ENCODE assay signal across 19 mouse cellular contexts in the genomic region with DNA sequence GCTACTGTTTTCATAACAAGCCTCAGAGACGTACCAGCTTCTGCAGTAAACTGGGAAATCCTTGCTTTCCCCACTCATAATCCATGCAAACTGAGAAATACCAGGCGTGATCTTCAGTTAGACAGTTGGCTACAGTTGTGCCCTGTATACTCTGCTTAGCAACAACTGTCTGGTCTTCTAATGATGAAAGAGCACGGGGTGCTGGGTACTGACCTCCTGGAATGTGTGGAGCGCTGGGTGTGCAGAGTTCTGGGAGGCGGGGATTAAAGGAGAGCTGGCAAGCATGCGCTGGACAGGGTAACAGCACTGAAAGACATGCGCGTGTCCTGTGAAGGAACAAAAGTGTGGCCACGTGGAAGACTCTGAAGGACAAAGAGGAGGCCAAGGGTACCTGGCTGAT. TPM values are rescaled to one million over a fixed set of nuclear protein-coding genes. Genes with fewer than 3 reads are reported as not detected.
DNase-seq lines count a peak whose midpoint lies in the region; ATAC-seq lines count a peak whose summit lies in the region.
"Had no signal": no experiment of that assay in that cellular context is flagged by ENCODE, and none has a peak within 500 bp of the region (broad histone marks: within the 10 kb centered on the region; RNA-seq: fewer than 3 reads in every experiment).

No protein-coding gene starts in this region.

- intact Hi-C loops in heart, postnatal 10 days (cut with DNase I), result no loop called here

- no peak overlapping the region for H3K9ac ChIP-seq in limb, embryonic 13.5 days
- no peak overlapping the region for H3K9ac ChIP-seq in embryonic facial prominence, embryonic 14.5 days (ENCODE audit: low read depth, low read length)
- H3K9ac ChIP-seq: forebrain, embryonic 13.5 days; hindbrain, embryonic 13.5 days; liver, embryonic 12.5 days had no signal

- H3K4me3 ChIP-seq in limb, embryonic 13.5 days, result no peak overlapping the region
- no peak overlapping the region for H3K4me3 ChIP-seq in limb, embryonic 10.5 days
- no peak overlapping the region for H3K4me3 ChIP-seq in embryonic facial prominence, embryonic 14.5 days (ENCODE audit: low read depth, low read length)
- H3K4me3 ChIP-seq: forebrain, embryonic 13.5 days; hindbrain, embryonic 13.5 days; liver, embryonic 12.5 days; myocyte had no signal

- ATAC-seq in limb, embryonic 13.5 days (ENCODE audit: low FRiP score, low read depth), result peak; percentile 84
- ATAC-seq in embryonic facial prominence, embryonic 14.5 days (ENCODE audit: low read depth), result peak; percentile 71; the same call in 1 of the 2 replicates
- ATAC-seq: forebrain, embryonic 13.5 days; intestine, embryonic 16.5 days; liver, embryonic 12.5 days; lung, postnatal 0 days had no signal

- 69% methylated on average over 9 of the region's 9 CpGs for WGBS in limb, embryonic 13.5 days
- WGBS in limb, embryonic 10.5 days, result 78% methylated on average over 9 of the region's 9 CpGs
- 66% methylated on average over 9 of the region's 9 CpGs for WGBS in embryonic facial prominence, embryonic 14.5 days

- no peaks in the 10 kb centered on the region for H3K9me3 ChIP-seq in limb, embryonic 13.5 days
- H3K9me3 ChIP-seq in limb, embryonic 10.5 days (replicated peaks), result no peaks in the 10 kb centered on the region
- H3K9me3 ChIP-seq in embryonic facial prominence, embryonic 14.5 days (ENCODE audit: control insufficient read depth, low read length), result no peaks in the 10 kb centered on the region
- H3K9me3 ChIP-seq: forebrain, embryonic 13.5 days; hindbrain, embryonic 13.5 days; liver, embryonic 12.5 days had no signal

- no peak overlapping the region for H3K4me2 ChIP-seq in limb, embryonic 13.5 days (replicated peaks)
- no peak overlapping the region for H3K4me2 ChIP-seq in embryonic facial prominence, embryonic 14.5 days (ENCODE audit: low read depth, low read length)
- H3K4me2 ChIP-seq: forebrain, embryonic 13.5 days; hindbrain, embryonic 13.5 days; liver, embryonic 12.5 days had no signal

- peak; percentile 36 for DNase-seq in gastrocnemius, postnatal 25 days
- DNase-seq in gastrocnemius, postnatal 4 days (ENCODE audit: low spot score in 2 of 2), result no peak
- no peak for DNase-seq in limb, embryonic 10.5 days (ENCODE audit: low spot score)
- peak; percentile 53 for DNase-seq in embryonic facial prominence, embryonic 14.5 days (ENCODE audit: low spot score)
- peak; percentile 24 to 29 for DNase-seq in heart, postnatal 10 days
- DNase-seq in left cerebral cortex, adult 8-10 months (ENCODE audit: low spot score in 2 of 2), result no peak
- DNase-seq: cerebellum, adult 11-12 months; kidney, postnatal 10 days; spleen, adult 18-20 months; thymus, postnatal 4 days had no signal

- no peaks in the 10 kb centered on the region for H3K4me1 ChIP-seq in limb, embryonic 13.5 days
- H3K4me1 ChIP-seq in limb, embryonic 10.5 days, result no peaks in the 10 kb centered on the region
- no peaks in the 10 kb centered on the region for H3K4me1 ChIP-seq in embryonic facial prominence, embryonic 14.5 days (ENCODE audit: control insufficient read depth, insufficient read depth, low read length)
- H3K4me1 ChIP-seq: forebrain, embryonic 13.5 days; hindbrain, embryonic 13.5 days; liver, embryonic 12.5 days had no signal

- H3K36me3 ChIP-seq in limb, embryonic 13.5 days, result no peaks in the 10 kb centered on the region
- no peaks in the 10 kb centered on the region for H3K36me3 ChIP-seq in limb, embryonic 10.5 days
- no peaks in the 10 kb centered on the region for H3K36me3 ChIP-seq in embryonic facial prominence, embryonic 14.5 days (ENCODE audit: control insufficient read depth, insufficient read depth, low read length)
- H3K36me3 ChIP-seq: hindbrain, embryonic 13.5 days; liver, embryonic 12.5 days had no signal

- H3K27ac ChIP-seq in limb, embryonic 13.5 days, result no peak overlapping the region
- no peak overlapping the region for H3K27ac ChIP-seq in limb, embryonic 10.5 days
- H3K27ac ChIP-seq in embryonic facial prominence, embryonic 14.5 days (replicated peaks; ENCODE audit: low read depth, low read length), result no peak overlapping the region
- H3K27ac ChIP-seq: forebrain, embryonic 13.5 days; hindbrain, embryonic 13.5 days; liver, embryonic 12.5 days had no signal

- no peaks in the 10 kb centered on the region for H3K27me3 ChIP-seq in limb, embryonic 13.5 days
- H3K27me3 ChIP-seq in limb, embryonic 10.5 days (ENCODE audit: low read depth, poor library complexity, severe bottlenecking), result no peaks in the 10 kb centered on the region
- H3K27me3 ChIP-seq in embryonic facial prominence, embryonic 14.5 days (replicated peaks; ENCODE audit: control insufficient read depth, insufficient read depth, low read length), result no peaks in the 10 kb centered on the region
- H3K27me3 ChIP-seq: forebrain, embryonic 13.5 days; hindbrain, embryonic 13.5 days; liver, embryonic 12.5 days had no signal

RNA-seq across cellular contexts. Expression of a gene that starts 52.2 kb away (rescaled TPM):
- 100 to 1,000 TPM in 1 of 2 experiments, 10 to 100 TPM in 1; 69.8 to 119 TPM for total RNA-seq in gastrocnemius, postnatal 25 days (2021)
- 10 to 100 TPM; 76.5 to 87.5 TPM for total RNA-seq in gastrocnemius, postnatal 4 days (2021)
- polyA plus RNA-seq in limb, embryonic 13.5 days (2015; fragmentation: Nextera tagmentation; extraction: Ambion mirVana), result 31.1 and 31.9 TPM in 2 replicates
- polyA plus RNA-seq in limb, embryonic 10.5 days (2016; fragmentation: Nextera tagmentation; extraction: Ambion mirVana), result 1.2 and 4.2 TPM in 2 replicates
- 53.2 and 53.3 TPM in 2 replicates for polyA plus RNA-seq in embryonic facial prominence, embryonic 14.5 days (2014; fragmentation: Nextera tagmentation; extraction: Ambion mirVana)
- total RNA-seq in heart, postnatal 10 days (2021), result not detected
- not detected for total RNA-seq in left cerebral cortex, adult 8-10 months (2022)
- total RNA-seq: ES-E14; left cerebral cortex, postnatal 14 days had no signal
- polyA plus RNA-seq: intestine, embryonic 16.5 days; lung, postnatal 0 days had no signal

Comparison
In these comparisons a context has a peak if more than half of its experiments do, and no peak if none do; other contexts are left out.
1. DNase-seq: peak in gastrocnemius, postnatal 25 days (single experiment), embryonic facial prominence, embryonic 14.5 days (single experiment) and heart, postnatal 10 days (2 of 2); none in gastrocnemius, postnatal 4 days (0 of 2), limb, embryonic 10.5 days (single experiment) and left cerebral cortex, adult 8-10 months (0 of 2).
2. RNA of a gene that starts 52.2 kb away (total RNA-seq): 69.8 to 119 TPM in gastrocnemius, postnatal 25 days and 76.5 to 87.5 TPM in gastrocnemius, postnatal 4 days; not detected in left cerebral cortex, adult 8-10 months and not detected in heart, postnatal 10 days; every median in the first group is over 10 times any median in the second.